Mouse (Mus musculus) MEL (cell line): ENCODE measurements at regions not wholly inside any gene's neighbourhood (a gene's known extent, or its start where the extent isn't known, plus 50 kb on each side); places are given as distances from the start of the nearest gene placed in this dataset.

Source experiments
- CHD1 ChIP-seq: IDR thresholded peaks from 2 replicates; pipeline ENCODE4 v1.6.1; 2012; ENCODE audit warnings: low read depth, mild to moderate bottlenecking, inconsistent platforms, low read length, improper control_type of control experiment
- CTCF ChIP-seq, 3 experiments: IDR thresholded peaks in 2 of 3; conservative IDR thresholded peaks in 1 of 3; 2 replicates each; pipeline ENCODE4 v1.5.1; 2011 to 2012; ENCODE audit warnings: low read length in 3 of 3, low read depth in 2 of 3, mild to moderate bottlenecking in 2 of 3, improper control_type of control experiment in 1 of 3, inconsistent platforms in 1 of 3, mixed read lengths in 1 of 3, moderate library complexity in 1 of 3; ENCODE audit not compliant: control insufficient read depth in 1 of 3, insufficient read depth in 1 of 3, poor library complexity in 1 of 3, severe bottlenecking in 1 of 3
- EP300 ChIP-seq, 2 experiments: IDR thresholded peaks; 2 replicates each; pipeline ENCODE4 v1.6.1; 2011; ENCODE audit warnings: improper control_type of control experiment in 2 of 2, low read length in 2 of 2, low read depth in 1 of 2, mild to moderate bottlenecking in 1 of 2
- KAT2A ChIP-seq: conservative IDR thresholded peaks from 2 replicates; pipeline ENCODE4 v1.6.1; 2012; ENCODE audit warnings: low read depth, low read length, improper control_type of control experiment, inconsistent platforms
- MAZ ChIP-seq: IDR thresholded peaks from 2 replicates; pipeline ENCODE4 v1.6.1; 2012; ENCODE audit warnings: low read depth, mild to moderate bottlenecking, inconsistent platforms, low read length, improper control_type of control experiment
- POLR2AphosphoS2 ChIP-seq: IDR thresholded peaks from 2 replicates; pipeline ENCODE4 v1.6.1; 2011; ENCODE audit warnings: low read length, improper control_type of control experiment
- SMC3 ChIP-seq: IDR thresholded peaks from 2 replicates; pipeline ENCODE4 v1.6.1; 2011; ENCODE audit warnings: low read depth, low read length, improper control_type of control experiment
- TCF12 ChIP-seq: IDR thresholded peaks from 2 replicates; pipeline ENCODE4 v1.6.1; 2014; ENCODE audit warnings: low read depth, mild to moderate bottlenecking, inconsistent platforms, low read length, improper control_type of control experiment, moderate library complexity
- ZKSCAN1 ChIP-seq: IDR thresholded peaks from 2 replicates; pipeline ENCODE4 v1.6.1; 2012; ENCODE audit warnings: low read depth, mild to moderate bottlenecking, inconsistent platforms, low read length, improper control_type of control experiment, moderate library complexity
- ZNF384 ChIP-seq: IDR thresholded peaks from 2 replicates; pipeline ENCODE4 v1.6.1; 2012; ENCODE audit warnings: low read depth, mild to moderate bottlenecking, inconsistent platforms, low read length, improper control_type of control experiment

- no peak for TF ChIP-seq CTCF (IDR thresholded peaks at IDR 0.05 in 2 of 3, conservative IDR thresholded peaks at IDR 0.05 in 1 of 3; ENCODE audit: control insufficient read depth in 1 of 3, insufficient read depth in 1 of 3, low read depth in 2 of 3, low read length in 3 of 3, poor library complexity in 1 of 3, severe bottlenecking in 1 of 3)
- TF ChIP-seq TCF12, result no peak
- TF ChIP-seq KAT2A, result no peak
- no peak for TF ChIP-seq MAZ
- no peak for TF ChIP-seq ZNF384
- TF ChIP-seq CHD1, result no peak
- TF ChIP-seq EP300 (IDR thresholded peaks at IDR 0.05; ENCODE audit: low read depth in 1 of 2, low read length in 2 of 2), result no peak
- TF ChIP-seq ZKSCAN1, result no peak
- no peak for TF ChIP-seq SMC3
- TF ChIP-seq POLR2AphosphoS2, result no peak
These were observed 264.3 kb downstream of the Foxa2 start for GRCm38 (mm10) chr2:147782496-147782895.
